Mouse (Mus musculus) R1 (cell line): ENCODE measurements around the gene Slc22a5.
"Not testable (repeated sequence)": the region's sequence is repeated elsewhere in the genome, so short reads cannot be mapped to it uniquely, and the experiment has no call there.

ENCODE experiments used
- DNase-seq: peaks from one replicate; pipeline ENCODE4 v3.0.0-alpha.2; 2018; ENCODE audit warnings: low read depth, low spot score

Slc22a5 gene

DNA sequence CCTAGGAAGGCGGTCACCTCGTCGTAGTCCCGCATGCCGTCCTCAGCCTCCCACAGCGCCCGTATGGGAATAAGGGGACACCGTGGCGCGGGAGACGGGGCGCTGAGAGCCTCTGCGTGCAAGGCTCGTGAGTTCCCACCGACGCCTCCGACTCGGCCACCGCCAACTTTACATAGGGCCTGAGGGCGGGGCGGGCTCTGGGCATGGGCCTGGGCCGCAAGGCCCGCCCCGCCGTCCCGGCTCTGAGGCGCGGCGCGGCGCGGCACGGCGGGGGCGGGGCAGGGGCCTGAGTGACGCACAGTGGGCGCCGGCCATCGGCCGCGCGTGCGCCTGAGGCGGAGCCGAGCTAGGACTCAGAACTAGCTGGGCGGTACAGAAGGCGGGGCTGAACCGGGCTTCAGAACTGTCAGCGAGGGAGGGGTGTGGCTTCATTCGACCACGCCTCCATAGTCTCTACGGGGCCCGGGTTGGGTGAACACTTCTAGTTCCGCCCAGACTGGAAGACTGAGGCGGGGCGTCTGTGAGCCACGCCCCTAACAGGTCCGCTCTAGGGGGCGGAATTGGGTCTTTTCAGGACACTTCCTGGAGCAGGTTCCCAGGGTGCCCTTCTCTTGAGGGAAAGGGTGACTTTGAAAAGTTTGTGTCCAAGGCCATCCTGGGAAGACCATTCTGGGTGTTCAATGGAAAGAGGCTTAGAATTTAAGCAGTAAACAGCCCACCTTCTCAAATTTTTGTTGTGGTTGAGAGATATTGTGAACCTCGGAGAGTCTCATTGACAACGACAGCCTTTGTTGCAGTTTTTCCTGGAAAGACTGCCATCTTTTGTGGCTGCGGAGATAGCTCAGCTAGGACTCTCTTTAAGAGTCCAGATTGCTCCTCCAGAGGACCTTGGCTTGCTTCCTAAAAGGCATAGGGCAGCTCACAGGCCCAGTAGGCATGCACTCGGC lies at the start of gene Slc22a5:
TSS of gene Slc22a5 (minus strand) at position 156 of the 947 bp plus-strand sequence.
- DNase-seq: peak; percentile 99

DNA sequence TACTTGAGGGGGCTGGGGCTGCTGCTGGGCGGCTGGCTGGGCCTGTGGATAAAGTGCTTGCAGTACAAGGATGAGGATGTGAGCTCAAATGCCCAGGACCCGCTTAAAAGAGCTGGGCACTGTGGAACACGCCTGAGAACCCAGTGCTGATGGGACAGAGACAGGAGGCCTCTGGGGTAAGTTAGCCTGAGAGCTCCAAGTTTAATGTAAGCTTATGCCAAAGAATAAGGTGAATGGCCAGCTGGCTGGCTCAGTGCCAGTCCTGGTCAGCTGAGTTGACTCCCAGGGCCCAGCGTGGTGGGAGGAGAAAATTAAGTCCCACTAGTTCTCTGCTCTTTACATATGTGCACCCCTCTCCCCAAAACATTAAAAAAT lies 40.5 kb upstream of the Slc22a5 start:
- not testable (repeated sequence) for DNase-seq

DNA sequence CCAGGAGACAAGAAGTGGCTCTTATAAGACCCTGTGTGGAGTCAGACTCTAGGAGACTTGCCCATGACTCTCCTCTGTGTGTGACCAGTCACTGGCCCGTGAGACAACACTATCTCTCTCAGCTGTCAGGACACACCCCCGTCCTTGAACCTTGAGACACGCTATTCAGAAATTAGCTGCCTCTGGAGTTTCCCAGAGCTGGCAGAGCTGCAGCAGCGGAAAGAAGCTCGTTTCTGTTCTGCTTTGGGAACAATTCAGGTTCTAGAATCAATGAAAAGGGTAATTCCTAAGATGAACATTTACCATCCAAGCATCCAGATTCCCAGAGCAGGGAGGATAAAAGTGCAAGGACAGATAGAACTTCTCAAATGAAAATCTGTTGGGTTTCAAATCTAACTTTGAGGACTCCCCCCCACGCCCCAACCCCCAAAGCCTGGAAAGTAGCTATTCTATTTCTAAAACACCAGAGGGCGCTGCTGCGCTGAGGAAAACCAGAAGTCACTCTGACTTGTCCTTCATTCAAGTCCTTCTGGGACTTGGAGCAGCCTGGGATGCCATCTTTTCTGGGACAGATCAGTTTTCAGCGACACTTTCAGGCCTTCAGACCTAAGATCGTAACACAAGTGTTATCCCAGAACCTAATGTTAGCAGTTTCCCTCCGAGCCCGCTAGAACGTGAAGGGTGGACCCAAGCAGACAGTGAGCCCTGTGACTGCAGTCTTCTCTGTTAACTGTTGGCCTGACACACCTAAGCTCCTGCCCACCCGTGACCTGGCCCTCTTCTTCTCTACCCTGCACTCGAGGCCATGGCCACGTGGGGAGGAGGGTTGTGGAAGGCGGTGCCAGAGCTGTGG lies 39.9 kb upstream of the Slc22a5 start:
- DNase-seq: peak; percentile 78

GRCm38 (mm10) chr11:53929741-53930140 lies 38.3 kb upstream of the Slc22a5 start:
- peak; percentile 32 for DNase-seq

- no peak for DNase-seq
Measured at GRCm38 (mm10) chr11:53928585-53928984, 37.1 kb upstream of the Slc22a5 start.

DNA sequence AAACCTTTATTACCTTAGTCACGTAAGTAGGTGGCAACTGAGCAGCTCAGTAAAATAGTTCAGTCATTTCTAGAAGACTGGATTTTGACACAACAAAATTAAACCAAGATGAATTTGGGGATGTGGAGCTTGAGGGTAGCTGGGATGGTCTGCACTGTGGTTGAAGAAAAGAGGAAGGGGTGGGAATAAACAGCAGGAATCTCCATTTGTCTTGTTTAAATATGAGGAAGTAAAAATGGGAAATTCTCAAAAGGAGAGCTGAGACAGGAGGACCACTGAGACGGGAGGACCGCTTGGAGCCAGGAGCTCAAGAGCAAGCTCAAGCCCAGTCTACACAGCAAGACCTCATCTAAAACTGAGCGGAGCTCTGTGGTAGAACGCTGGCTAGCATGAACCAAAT lies 34.8 kb upstream of the Slc22a5 start:
- no peak for DNase-seq

DNA sequence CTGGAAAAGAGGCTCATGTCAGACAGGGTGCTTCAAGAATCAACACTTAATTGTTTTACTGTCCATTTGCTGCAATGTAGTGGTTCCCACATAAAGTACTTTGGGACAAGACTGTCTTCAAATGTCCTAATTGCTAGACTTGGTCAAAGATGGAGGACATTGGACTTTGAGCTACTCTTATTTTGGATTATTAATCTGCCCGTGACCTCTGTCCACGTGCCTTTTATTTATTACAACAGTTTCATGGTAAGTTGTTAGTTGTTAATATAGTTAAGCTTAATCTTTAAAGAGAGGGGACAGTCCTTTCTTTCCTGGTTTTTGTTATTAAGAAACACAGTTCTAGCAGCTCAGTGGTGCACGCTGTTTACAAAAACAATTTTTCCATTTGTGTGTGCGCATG lies 27.4 kb upstream of the Slc22a5 start:
- no peak for DNase-seq

DNA sequence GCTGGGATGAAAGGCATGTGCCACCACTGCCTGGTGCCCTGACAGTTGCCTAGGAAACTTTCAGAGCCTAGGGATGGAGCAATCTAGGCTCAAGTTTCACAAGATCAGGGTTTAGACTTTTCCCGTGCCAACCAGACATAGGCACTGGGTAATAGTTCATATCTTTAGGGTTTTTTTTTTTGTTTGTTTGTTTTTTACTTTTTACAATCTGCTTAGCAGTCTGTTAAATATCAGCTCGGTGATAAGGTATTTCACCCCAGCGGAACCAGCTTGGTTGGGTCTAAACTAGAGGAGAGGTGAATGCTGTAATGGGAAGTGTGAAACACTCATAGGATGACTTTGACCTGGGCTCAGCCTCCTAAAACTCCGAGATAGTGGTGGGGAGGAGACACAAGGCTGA lies 19.6 kb upstream of the Slc22a5 start:
- DNase-seq: no peak

GRCm38 (mm10) chr11:53908686-53909085 lies 17.2 kb upstream of the Slc22a5 start:
- DNase-seq: no peak

GRCm38 (mm10) chr11:53904534-53904925 lies 13.1 kb upstream of the Slc22a5 start:
- no peak for DNase-seq

GRCm38 (mm10) chr11:53903781-53904533 lies 12.5 kb upstream of the Slc22a5 start:
- DNase-seq: peak; percentile 95

DNA sequence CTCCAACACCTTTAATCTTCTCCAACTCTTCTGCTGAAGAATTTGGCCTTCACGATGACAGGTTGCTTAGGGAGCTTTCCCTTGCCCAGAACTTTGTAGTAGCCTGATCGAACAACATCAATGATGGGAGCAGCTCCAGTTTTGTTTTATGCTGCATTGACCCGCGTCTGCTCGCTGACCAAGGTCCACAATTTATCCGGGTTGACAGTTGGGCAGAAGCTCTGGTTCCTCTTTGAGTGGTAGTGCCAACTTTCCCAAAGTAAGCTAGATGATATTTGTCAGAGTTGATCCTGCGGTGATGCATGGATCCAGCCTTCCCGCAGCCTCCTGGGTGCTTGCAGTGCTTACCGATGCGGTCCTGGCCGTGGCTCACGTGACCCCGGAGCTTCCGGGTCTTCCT lies 11.3 kb upstream of the Slc22a5 start:
- no peak for DNase-seq

DNA sequence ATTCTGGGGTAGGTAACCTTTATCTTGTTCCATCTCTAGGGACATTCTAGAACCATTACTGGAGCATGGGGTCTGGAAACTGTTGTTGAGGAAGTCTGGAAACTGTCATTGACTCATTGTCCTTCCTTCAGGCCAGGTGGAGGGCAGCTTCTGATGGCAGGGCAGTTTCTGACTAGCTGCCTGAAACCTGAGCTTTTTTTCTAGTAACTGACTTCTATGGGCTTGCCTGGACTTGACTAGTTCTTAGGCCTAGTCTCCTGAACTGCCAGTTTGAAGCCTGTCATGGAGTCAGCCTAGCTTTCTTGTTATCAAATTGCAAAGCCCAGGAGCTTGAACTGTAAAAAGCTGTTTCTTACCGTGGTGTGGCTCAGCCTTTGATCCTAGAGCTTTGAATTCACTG lies 9.5 kb upstream of the Slc22a5 start:
- peak; percentile 13 for DNase-seq

GRCm38 (mm10) chr11:53899981-53900380 lies 8.5 kb upstream of the Slc22a5 start:
- peak; percentile 82 for DNase-seq

DNA sequence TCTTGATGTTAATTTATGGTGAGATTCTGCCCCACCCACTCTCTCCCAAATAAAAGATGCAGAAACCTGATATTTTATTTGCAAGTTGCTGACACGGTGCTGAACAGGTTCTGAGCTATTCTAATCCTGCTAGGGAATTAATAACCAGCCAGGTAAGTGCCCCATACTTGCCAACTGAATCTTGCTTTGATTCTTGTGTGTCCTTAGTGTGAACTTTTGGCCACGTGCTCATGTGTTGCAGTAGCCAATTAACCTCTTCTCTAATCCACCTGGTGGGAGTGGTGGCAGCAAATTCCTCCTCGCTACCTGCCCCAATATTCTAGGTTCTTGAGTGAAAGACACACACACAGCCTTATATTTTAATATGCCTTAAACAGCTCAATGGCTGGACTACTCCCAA lies 7.5 kb upstream of the Slc22a5 start:
- no peak for DNase-seq

GRCm38 (mm10) chr11:53896935-53897334 lies 5.5 kb upstream of the Slc22a5 start:
- no peak for DNase-seq

- no peak for DNase-seq
Measured at GRCm38 (mm10) chr11:53893451-53893850, 2.0 kb upstream of the Slc22a5 start.

- DNase-seq: peak; percentile 38
Measured at GRCm38 (mm10) chr11:53892716-53893416, 1.4 kb upstream of the Slc22a5 start.

- DNase-seq: no peak
Measured at GRCm38 (mm10) chr11:53890906-53891504, 455 bp downstream of the Slc22a5 start.

GRCm38 (mm10) chr11:53890225-53890624 lies 1.2 kb downstream of the Slc22a5 start:
- DNase-seq: no peak
